Mouse (Mus musculus) frontal cortex, postnatal 36 days (tissue): ENCODE data around the gene Jakmip3.
A peak's percentile ranks its signal among the peaks of the same experiment; 100 is the strongest.

Source experiments
- DNase-seq, 2 experiments: peaks; one replicate each; pipeline ENCODE4 v3.0.0; 2022; ENCODE audit warnings: low spot score in 2 of 2

Gene Jakmip3

DNA sequence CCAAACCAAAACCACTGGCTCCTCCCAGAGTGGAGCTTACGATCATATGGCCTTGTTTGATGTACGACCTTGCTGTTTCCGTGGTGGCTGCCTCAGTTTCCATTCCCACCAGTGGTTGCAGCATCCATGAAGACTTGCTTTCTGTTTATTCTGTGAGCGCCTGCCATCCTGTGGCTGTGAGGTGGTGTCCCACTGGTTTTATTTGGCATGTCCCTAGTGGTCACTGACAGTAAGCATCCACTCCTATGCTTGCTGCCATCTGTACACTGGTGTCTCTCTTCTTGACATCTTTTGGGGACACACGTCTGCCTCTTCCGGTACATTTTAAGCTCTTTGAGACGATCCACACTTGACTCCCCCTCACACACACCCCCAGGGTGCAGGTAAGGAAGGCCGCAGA is 7.2 kb downstream of the Jakmip3 start:
- no peak for DNase-seq

DNA sequence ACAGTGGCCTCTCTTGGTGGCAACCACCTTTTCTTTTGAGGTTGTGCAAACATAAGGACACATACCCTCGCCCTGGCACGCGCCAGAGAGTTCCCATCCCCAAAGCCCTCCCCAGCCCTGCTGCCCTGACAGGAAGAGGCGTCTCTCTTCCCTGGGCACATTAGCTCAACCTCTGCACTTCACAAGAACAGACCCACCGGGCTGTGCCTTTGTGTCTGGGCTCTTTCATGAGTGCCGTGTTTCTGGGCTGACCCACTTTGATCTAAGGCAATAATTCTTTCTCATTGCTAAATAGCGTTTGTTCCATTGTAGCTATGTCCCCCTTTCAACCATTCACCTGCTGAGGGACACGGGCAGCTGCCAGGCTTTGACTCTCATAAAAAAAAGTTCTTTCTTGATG is 7.8 kb downstream of the Jakmip3 start:
- DNase-seq = no peak

DNA sequence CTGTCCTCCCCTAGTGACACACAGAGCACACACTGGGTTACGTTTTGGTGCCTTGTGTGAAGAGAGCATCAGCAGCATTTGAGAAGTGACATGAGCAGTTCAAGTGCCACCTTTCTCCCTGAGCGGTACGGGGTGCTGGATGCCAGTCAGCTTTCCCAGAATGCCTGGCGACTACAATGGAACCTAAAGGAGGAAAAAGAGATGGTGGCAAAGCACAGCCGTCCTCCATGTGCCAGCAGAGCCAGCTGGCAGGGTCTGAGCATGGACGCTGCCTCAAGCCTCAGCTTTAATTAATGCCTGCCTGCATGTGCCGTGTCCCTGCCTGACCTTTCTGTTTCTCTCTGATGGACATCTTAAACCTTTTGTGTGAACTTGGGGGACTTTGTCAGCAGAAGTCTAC is 15.3 kb downstream of the Jakmip3 start:
- no peak for DNase-seq

DNA sequence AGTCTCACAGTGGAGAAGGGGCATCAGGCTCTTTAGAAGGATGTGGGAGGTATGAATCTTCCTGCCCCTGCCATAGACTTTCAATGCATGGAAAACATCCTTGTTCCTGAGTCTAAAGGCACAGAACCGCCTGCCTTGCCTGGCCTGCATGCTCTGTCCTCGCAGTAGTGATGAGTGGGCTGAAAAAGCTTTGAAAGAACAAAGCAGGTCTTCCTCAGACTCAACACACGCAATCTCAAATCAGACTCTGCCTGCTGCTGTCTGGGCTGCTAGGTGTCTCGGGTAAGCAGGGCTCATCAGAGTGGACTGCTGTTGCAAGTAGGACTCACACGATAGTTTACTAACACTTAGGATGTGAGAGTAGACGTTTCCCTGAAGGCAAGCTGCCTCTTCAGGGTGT is 16.6 kb downstream of the Jakmip3 start:
- no peak for DNase-seq

DNA sequence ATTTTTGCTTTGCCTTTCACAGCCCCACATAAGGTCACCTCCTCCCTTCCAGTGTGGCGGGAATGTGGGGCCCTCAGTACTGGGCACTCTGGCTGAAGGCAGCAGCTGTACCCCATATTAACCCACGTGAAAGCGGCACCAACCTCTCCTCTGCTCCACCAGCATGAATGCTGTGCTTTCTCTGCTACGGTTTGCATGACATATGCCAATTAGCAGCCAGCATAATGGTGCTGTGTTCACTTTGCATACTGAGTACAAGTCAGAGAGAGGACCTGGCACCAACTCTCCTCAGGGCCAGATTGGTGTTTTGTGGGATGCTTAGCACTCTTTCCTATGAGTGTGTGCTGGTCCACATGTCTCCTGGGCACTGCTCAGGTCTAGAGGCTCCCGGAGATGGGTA is 19.2 kb downstream of the Jakmip3 start:
- DNase-seq = no peak

DNA sequence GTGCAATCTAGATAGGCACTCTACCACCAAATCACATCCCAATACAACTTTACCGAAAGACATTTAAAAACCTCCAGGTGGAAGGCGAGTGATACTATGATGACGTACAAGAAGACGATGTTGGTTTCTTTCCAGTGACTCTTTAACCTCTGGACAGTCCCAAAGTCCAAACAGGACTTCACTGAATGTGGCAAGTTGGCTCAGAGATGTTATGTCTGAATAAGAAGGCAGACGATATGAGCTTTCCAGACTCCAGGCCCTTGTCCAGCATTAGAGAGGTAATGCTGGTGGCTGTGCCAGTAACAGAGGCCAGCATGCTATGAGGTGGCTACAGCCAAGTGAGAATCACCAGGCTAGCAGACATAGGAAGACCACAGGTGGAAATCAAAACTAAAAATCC is 23.2 kb downstream of the Jakmip3 start:
- no peak for DNase-seq

DNA sequence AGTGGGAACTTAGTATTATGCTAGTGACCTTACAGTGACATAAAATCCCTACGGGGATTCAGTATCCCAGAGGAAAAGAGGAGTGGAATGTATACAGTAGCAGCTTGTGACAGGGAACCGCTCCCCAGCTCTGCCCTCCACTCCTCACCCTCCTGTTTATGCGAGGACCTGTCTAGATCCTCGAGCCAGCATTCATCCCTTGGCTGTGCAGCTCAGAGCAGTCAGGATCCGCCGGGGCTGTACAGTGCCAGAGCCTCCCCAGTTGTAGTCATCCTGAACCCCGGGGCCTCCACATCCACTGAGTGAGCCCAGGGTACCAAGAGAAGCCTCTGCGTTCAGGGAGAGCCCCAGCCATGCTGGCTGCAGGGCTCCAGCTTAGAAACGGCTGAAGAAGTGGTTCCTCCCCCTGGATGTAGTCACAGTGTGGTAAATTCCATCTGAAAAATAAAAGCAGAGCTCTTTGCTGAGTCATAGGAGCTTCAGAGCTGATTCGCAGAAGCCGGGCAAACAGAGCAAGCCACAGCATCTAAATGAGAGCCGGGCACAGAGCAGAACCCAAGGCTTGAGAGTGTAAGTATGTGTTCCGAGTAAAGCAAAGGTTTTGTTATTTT is 27.6 kb downstream of the Jakmip3 start:
- DNase-seq = peak; percentile 59 to 75

DNA sequence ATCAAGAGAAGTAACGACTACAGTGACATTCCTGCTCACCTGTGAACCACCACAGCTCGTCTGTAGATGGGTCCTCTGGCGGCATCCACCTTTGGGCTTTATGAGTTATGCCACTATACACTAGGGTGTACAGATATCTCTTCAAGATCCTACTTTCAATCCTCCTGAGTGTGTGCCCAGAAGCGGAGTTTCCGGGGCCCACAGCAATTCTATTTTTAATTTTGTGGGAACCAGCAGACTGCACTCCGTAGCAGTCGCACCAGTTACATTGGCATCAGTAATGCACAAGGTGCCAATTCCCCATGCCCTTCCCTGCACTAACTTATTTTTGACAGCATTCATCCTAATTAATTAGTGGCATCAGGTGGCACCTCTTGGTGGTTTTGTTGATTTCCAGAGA is 37.0 kb downstream of the Jakmip3 start:
- DNase-seq = no peak

DNA sequence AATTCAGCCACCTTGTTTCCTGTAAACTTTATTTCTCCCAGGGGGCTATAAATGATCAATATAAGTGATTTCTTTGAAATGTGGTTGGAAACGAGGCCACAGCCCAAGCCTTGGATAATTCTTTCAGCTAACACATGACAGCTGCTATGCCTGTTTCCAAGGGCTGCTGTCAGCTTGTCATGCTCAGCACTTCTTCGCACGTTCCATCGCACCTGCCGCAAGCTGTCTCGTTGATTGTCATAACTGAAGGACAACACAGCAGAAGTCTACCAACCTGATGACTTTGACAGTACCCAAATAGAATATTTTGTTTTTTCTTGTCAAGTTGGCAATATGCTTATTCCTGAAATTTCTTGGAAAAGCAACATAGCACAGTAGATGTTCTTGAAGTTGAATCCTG is 44.0 kb downstream of the Jakmip3 start:
- no peak for DNase-seq

DNA sequence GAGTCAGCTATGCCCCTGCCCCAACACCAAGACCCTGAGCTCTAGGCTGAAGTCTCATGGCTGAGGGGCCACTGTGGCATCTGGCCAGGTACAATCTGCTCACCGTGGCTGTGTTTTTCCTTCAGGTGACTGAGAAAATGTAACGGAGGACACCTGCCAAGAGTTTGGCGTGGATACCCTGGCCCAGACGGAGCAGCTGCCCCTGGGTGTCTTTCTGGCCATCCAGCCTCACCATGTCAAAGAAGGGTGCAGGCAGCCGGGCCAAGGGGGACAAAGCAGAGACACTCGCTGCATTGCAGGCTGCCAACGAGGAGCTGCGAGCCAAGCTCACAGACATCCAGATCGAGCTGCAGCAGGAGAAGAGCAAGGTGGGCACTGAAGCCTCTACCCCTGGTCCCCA is 48.6 kb downstream of the Jakmip3 start:
- DNase-seq = no peak

DNA sequence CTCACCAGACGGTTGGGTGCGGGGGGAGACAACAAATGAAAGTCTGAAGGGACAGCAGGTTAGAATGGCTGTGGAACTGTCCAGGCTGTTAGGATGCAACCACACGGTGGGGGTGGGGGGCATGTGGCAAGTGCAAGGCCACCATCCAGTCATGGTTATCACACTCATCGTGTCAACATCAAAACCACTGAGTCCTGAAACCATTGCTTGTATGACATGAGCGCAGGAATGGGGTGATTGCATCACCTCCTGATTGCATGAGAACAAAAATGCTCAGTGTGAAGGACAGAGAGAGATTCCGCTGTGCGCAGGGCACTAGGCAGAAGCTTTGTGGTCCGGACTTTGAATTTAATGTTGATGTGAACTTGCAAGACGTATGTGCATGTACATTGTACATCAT is 62.2 kb downstream of the Jakmip3 start:
- no peak for DNase-seq

DNA sequence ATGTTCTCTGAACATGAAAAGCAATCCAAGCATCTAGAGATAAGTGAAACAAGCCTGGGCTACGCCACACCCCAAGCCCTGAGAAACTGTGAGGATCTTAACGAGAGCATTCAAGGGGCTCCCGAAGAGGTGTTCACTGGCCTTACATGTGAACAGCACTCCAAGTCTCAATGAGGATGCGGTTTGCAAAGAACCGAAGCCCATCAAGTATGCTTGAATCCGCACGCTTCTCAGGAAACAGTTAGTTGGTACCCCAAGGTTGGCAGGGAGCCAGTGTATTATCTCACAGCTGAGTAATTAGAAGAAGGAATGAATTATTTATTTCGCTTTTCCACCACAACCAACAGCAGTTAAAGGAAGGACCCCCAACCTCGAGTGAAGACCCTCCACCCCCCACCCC is 62.7 kb downstream of the Jakmip3 start:
- DNase-seq = no peak

DNA sequence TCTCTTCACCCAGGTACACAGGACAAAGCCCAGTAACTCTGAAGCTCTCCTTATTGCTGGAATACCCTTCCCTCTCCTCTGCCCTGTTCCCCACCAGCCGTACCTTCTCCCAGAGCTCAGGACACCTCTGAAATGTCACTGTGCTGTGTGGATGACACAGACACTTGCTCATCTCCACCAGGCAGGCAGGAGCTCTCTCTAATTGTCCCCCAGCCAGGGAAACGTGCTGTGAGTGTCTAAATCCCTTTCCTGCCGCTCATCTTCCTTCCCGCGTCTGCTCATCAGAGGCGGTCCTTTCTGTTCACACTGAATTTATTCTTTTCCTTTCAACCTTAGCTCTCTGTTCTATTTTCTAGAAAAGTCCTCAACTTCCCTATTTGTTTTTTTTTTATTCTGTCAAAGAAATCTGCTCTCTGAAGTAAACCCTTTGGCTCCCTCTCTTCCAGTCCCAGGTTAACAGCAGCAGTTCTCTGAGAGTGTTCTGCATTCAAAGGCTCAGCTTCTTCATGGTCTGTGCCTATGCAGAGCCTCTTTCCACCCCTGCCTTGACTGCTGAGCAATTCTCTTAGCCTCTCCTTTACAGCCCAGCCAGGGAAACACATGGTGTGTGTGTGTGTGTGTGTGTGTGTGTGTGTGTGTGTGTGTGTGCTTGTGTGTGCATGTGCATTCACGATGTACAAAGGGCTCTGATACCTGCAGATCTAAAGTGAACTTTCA is 69.4 kb downstream of the Jakmip3 start:
- DNase-seq = no peak

DNA sequence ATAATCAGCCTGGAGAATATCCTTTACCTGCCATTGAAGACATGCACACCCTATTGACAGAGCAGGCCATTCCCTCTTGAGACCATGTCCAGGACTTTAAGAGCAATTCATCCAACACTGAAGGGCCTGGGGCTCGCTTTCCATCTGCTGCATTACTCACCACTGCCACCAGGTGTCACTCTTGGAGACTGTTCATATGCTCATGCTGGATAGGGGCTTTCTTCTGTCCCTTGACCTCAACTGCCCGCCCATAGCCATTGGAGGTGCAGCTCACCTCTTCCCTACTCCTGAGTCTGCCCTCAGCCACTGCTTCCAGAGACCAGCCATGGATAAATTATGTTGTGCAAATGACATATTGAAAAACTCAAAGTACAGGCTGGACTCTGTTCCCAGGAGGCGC is 70.5 kb downstream of the Jakmip3 start:
- DNase-seq = peak; percentile 30 to 61

DNA sequence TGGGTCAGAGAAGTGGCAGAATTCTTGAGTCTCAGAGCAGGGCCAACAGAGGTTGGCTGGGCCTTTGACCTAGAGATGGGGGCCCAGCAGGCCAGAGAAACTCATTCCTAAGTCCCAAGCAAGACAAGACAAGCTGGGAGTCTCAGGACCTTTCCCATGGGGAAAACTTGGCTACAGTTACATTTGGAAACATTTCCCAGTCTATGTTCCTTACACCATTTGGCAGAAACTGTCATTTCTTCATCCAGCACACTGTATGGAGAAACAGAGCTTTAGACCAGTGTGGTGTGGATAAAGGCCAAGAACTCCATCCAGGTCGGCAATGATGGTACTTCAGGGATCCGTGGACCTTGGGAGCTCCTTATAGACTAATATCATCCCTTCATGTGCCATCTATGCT is 71.1 kb downstream of the Jakmip3 start:
- DNase-seq = no peak

DNA sequence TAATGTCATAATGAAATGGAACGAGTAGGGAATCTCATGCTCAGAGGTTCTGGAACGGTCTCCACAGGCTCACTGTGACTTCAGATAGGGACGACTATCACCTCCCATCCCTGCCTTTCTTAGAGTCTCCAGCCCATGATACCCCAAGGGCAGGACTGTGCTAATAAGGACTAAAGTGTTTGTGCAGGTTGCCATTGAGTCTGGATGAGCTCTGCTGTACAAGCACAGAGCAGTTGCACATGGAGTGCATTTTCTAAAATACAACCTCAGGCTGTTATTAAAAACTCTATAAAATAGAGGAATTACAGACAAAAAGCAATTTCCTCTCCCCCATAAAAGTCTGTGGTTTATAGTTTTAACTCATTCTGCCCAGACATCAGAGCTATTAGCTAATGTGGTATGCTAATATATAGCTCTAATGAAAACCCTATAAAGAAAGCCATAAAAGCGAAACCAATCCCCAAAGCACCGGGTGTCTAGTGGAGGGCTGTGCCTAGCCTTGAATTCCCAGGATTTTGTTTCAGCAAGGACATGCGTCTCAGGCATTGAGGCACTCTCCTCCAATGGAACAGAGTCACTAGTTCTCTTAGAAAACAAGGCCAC is 72.3 kb downstream of the Jakmip3 start:
- no peak for DNase-seq

DNA sequence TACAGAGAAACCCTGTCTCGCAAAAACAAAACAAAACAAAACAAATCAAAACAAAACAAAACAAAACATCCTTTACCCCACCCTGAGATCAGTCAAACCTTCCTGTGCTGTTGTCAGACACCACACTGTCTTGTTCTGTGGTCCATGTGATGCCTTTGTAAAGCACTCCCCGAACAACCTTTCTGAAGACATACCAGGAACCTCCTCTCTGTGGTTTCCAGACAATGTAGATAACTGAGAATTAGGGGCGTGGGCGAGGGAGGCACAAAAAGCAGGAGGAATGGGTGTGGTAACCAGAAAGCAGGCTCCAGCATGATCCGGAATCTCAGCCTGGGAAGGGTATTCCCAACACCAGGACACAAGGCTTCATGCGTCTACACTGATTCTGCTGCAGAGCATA is 74.6 kb downstream of the Jakmip3 start:
- DNase-seq = no peak

DNA sequence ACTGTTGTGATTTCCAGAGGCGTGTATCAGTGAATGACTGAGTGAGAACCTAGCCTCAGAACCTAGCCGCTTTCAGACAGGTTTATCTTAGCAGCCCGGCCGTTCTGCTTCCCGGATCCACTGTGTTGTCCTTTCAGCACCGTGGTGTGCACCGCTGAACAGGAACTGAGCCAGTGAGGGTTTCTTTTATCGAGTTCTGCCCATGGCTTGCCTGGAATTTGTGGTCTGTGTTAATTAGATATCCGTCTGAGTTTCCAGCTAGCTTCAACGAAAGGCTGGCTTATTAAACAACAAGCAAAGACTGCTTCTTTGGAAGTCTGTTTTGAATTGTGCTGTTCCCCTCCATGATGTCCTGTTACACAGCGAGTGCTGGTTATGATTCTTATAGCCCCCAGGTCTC is 75.8 kb downstream of the Jakmip3 start:
- DNase-seq = no peak

DNA sequence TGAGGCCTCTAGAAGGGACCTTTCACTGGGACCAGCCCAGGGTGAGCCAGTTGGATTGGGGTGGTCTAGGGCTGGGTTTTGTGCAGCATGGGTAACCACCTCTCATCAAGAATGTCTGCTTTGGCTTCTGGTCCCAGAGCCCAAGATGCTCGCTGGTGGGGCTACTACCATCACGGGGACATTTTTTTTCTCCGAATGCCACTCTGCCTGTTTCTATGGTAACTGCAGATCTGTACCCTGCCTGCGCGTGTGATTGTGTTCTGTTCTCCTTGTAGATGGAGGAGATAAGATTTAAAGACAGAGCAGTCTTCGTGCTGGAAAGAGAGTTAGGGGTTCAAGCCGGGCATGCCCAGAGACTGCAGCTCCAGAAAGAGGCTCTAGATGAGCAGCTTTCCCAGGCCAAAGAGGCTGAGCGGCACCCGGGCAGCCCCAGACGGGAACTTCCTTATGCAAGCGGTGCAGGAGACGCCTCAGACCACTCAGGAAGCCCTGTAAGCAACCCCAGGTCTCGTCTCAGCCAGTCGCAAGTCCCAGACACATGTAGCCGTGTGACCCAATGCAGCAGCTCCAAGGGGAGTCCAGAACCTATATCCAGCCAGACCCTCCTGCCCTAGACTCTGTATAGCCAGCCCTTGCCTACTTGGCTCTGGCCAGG is 76.8 kb downstream of the Jakmip3 start:
- DNase-seq = no peak

DNA sequence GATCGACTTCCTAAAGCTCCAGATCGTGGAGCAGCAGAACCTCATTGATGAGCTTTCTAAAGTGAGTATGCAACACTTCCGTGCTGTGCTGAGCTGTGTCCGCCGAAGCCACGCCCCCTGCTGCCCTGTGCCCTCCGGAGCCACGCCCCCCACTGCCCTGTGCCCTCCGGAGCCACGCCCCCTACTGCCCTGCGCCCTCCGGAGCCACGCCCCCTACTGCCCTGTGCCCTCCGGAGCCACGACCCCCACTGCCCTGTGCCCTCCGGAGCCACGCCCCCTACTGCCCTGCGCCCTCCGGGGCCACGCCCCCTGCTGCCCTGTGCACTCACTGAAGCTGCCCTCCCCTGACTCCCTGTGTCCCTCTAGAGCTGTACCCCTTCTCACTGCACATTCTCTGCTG is 80.4 kb downstream of the Jakmip3 start:
- DNase-seq = no peak

DNA sequence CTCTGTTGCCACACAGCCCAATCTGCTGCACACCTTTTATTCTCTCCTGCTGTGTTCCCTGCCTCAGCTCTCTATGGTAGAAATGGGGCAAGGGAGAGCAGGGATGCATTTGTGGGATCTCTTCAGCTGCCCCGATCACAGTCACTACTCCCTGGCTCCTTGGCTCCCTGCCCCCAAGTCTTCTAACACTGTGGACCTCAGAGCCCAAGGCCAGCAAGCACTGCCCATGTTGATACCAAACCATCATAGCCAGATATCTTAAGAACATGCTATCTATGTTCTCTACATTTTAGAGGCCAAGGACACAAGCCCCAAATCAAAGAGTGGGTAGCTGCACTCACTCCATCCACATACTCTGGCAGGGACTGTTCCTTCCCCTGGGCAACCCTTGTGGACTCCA is 80.8 kb downstream of the Jakmip3 start:
- no peak for DNase-seq

DNA sequence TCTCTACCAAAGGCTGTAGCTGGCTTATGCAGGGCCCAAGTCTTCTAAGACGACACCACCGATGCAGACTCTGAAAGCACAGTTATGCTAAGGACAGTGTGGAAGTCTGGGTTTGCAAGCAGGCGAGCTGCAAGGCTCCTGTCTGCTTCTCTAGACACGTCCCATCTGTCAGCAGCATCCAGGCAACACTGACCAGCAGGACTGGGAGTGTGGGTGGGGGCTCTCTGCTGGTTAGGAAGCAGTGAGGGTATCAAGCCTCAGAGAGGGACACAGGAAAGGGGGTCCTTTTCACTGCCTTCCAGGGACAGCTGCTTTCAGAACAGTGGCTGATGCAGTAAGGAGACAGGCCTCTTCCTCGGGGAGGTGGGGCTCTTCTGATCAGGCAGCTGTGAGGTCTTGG is 86.6 kb downstream of the Jakmip3 start:
- no peak for DNase-seq

DNA sequence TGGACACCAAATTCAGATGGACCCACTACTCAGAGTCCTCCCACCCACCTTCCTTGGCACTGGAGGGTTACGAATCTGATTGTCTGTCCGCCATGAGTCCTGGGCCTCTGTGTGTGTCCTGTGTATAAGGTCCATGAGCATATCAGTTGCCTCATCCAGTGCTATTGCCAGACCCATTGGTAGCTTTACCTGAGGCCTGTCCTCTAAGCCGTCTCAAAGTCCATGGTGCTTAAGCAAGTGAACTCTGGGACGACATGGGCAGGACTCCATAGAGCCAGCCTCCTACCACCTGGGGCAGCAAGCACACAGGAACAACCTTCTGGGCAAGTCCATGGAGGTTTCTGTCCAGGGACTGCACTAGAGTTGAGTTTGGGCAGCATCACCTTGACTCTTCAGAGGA is 90.7 kb downstream of the Jakmip3 start:
- DNase-seq = no peak
